Mouse (Mus musculus) neural tube, embryonic 10.5 days (tissue): ENCODE results near the gene Chn2.

Source experiments
- DNase-seq: peaks from one replicate; pipeline ENCODE4 v3.0.0-alpha.2; 2017; ENCODE audit warnings: low spot score; ENCODE audit errors: extremely low spot score

The Chn2 gene

DNA sequence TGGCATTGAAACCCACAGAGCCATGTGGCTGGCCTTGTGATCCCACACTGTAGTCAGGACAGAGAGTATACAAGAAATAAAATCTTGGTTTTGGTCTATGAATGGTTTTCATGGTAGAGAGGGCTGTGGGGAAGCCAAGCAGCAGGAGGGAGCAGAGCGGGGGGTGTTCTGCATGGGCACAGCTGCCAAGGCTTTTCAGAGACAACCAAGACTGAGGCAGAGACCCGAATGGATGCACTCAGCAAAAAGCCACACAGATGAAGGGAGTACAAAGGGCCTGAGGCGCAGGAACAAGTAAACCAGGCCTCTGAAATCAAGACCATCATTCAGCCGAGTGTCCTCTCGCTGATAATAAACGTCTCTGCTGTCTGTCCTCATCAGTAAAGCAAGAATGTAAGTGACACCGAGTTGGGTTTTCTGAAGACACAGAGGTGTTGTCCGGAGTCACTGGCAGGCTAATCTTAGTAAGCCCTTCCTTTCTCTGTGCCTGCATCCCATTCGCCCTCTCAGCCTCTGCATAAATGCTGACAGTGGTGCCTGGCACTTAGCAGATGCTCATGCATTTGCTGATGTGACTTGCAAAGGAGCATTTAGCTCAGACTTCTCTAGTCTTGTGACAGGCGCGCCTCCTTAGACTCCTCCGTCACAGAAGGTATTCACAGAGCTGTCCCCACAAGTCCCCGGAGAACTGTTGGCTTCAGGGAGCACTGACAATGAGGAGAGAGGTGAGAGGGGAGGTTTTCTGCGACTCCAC, 144.6 kb downstream of the Chn2 start:
- no peak for DNase-seq

DNA sequence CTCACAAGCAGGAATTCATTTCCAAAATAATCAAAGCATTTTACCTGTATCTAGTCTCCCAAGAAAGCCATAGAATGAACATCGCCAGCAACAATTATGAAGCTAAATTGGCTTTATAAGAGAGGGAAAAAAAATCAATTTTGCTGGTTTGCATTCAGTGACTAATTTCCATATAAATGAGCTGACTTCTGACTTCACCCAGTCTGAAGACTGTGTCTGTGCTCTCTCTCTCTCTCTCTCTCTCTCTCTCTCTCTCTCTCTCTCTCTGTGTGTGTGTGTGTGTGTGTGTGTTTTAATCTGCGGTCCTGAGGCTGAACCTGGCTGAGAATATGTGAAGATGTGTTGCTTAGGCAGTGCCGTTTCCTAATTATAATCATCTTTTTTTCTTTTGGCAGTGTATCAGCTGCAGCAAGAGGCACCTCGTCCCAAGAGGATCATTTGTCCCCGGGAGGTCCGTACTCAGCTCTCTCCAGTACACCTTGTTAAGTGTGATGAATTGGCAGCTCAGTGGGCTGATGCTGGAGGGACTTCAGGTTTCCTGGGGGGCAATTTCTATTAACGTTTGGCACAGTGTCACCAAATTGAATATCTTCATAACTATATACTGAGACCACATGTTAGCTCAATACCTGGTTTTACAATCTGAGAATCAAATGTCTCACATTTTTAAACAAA, 154.4 kb downstream of the Chn2 start:
- no peak for DNase-seq

DNA sequence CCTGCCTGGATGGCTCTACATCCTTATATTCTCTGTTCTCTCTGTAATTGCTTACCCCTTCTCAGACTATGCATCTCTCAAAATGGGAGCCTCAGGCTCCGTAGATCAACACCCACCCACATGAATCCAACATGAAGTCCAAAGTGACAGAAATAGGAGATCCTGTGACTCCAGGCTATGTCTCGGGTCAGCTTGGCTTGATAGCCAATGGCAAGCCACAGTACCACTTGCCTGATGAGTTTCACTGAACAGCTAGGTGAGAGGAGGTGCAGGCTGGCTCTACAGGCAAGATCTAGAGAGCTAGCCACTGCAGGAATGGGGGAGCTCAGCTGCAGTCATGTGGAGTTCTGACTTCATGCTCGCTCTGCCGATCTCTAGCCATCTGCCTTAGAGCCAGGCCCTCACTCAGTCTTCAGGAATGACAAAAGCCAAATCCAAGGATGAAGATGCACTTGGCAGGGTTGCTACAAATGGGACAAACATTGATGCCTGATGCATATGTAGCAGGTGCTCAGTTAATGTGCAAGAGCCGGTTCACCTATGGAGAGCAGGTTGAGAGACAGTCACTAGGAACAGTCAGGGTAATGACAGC, 158.6 kb downstream of the Chn2 start:
- DNase-seq = no peak

DNA sequence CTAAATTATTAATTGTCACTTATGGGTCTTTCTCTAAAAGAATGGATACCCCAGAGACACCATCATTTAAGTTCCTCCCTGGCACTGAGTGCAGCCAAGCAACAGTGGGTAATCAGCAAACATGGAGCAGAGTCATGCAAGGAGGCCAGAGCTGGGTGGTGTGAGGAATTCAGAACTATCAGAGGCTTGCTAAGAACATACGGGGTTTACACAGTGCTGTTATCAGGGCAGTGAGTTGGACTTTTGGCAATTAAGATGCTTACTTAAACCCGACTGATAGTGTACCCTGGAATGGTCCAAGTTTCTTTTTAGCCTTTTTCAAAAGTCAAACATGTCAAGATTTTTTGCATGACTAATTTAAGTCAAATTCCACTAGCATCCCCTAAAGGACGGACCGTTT, 160.2 kb downstream of the Chn2 start:
- DNase-seq = no peak

GRCm38 (mm10) chr6:54200031-54200722, 160.8 kb downstream of the Chn2 start:
- DNase-seq = no peak

- no peak for DNase-seq
Measured at GRCm38 (mm10) chr6:54202311-54203020, 163.1 kb downstream of the Chn2 start.

DNA sequence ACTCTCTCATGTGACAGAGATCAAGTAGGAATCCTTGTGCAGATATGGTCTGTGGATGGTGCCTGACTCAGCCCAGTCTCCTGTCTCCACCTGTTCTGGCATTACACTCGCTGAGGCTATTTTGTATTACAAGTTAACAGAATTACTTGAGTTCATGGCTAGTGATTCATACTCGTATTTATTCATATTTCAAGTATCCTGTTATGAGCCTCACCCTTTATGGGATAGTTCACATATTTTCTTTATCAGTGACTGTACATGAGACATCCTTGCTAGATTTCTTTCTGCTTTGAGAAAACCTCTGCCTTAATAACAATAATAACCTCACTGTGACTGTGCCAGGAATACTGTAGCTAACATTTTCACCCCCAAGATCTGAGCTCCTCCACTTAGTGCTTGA, 164.0 kb downstream of the Chn2 start:
- no peak for DNase-seq

DNA sequence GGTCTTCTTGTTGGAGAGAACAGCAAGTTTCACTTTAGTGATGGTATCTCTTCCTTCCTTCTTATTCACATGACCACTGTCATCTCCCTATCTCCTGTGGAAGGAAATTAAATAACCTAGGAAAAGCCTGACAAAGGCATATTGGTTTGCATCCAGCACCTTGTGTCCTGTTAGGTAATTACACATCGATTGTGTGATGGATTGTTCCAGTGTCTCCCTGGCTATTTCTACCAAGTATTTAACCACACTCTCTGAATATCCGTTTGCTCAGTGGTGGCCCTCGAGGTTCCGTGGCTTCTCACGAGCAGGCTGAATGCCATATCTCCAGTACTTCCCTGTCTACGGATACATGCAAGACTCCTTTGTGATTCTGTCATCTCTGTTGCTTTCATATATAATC, 164.6 kb downstream of the Chn2 start:
- no peak for DNase-seq

GRCm38 (mm10) chr6:54204931-54205330, 165.6 kb downstream of the Chn2 start:
- DNase-seq = no peak

GRCm38 (mm10) chr6:54205471-54205870, 166.1 kb downstream of the Chn2 start:
- no peak for DNase-seq

- no peak for DNase-seq
Measured at GRCm38 (mm10) chr6:54206221-54206738, 166.9 kb downstream of the Chn2 start.

- DNase-seq = no peak
Measured at GRCm38 (mm10) chr6:54208786-54209185, 169.4 kb downstream of the Chn2 start.

GRCm38 (mm10) chr6:54210971-54211370, 171.6 kb downstream of the Chn2 start:
- no peak for DNase-seq

DNA sequence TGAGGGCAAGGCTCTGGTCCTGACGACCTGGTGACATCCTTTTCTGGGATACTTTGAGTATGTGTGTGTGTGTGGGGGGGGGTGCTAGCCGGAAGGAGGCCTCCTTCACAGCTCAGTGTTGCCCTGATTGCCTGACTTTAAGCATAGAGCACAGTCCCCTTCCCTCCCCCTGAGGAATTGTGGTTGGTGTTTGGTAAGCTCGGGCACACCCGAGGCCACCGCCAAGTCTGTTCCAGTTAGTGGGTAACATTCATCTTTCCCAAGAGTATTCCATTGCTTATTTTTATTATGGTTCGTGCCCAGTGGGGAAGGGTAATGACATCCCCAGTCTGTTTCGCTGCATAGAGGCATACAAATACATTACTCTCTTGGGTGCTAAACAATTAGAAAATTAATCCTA, 172.6 kb downstream of the Chn2 start:
- no peak for DNase-seq

DNA sequence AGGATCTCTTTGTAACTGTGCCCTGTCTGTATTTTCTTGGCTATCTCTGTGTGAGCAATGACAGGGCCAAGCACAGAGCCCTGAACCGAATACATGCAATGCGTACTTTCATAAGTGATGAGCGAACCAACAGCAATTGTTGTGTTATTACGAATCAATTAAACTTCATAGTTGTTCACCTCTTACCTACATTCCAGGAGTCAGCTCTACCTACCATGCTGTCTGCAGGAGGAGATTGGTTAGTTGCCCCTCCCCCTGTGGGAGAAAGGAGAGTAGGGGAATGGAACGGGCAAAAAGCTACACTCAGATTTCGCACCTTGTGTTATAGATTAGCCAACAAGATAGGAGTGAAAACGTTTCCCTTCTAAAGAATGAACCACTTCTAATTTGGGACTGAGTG, 174.4 kb downstream of the Chn2 start:
- no peak for DNase-seq

- DNase-seq = no peak
Measured at GRCm38 (mm10) chr6:54215636-54216035, 176.3 kb downstream of the Chn2 start.

DNA sequence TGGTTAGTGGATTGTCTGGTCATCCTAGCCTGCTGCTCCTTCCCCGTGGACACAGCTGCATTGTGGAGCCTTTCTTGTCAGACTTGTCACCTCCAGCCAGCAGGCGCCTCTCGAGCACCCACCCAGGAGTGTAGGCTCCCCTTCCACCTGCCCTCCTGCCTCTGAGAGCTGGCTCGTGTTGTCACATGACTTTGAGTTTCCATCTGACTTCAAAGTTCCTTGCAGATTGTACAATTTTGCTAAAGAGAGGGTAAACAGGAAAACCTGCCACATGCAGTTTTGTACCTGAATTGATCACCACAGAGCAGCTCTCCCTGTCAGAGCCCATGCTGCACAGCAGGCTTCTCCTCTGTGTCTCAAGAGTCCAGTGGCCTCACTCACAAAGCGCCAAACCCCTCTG, 177.2 kb downstream of the Chn2 start:
- DNase-seq = no peak

- DNase-seq = no peak
Measured at GRCm38 (mm10) chr6:54220124-54220523, 180.8 kb downstream of the Chn2 start.

GRCm38 (mm10) chr6:54223529-54223928, 184.2 kb downstream of the Chn2 start:
- no peak for DNase-seq

DNA sequence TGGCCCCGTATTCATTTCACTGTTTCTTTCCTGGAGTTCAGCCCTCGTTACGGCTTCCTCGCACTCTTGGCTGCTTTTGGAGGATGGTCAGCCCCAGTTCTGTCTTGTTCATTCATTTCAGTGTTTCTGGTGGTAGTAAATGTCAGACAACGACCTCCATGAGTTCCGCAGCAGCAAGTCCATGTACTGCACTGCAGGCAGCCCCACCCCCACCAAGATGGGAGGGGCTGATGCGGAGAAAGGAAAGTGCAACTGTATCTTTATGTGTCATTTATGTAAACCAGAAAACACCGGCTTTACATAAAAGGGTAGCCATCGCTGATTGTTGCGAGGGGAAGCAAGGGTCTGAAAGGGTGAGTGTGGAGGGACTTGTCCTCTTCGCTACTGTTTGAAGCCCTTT, 185.0 kb downstream of the Chn2 start:
- no peak for DNase-seq

DNA sequence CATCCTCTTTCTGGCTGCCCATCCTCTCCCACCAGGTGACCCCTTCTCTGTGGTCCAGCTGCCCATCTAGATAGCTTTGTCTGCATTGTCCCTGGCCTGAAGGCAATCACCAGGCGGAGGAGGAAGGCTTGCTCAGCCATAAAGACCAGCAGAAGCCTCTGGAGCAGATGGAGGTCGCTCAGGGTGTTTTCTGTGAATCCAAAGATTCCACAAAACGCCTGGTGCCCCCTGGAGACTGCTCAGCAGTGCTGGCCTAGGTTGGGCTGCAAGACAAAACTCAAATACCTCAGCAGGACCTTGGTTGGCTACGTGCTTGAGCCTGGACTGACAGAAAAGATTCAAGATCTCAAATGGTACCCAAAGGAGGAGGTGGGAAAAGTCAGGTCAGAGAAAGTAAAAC, 186.0 kb downstream of the Chn2 start:
- DNase-seq = no peak
